Mouse (Mus musculus): ENCODE data around the gene Bend7.

DNA sequence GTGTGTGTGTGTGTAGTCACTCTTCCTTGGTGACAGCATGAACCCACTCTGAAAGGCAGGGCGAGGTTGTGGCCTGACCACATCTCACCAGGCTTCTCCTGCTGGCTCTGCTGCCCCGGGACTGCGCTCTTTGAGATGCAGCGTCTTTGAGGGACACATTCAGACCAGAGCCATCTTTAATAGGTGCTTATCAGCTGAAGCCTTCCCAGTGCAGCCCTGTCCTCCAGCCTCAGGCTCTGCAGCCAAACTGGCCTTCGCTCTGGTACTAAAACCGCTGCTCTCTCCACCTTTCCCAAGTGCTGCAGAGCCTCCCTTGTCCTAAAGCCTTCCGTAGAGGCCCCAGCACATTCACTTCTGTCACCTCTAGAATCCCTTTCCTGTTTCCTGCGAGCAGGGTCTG, 74.0 kb downstream of the Bend7 start:
- no peak for TF ChIP-seq CTCF (conservative IDR thresholded peaks at IDR 0.05; ENCODE audit: insufficient read depth, insufficient read length, low read depth, low read length)
- no peak for TF ChIP-seq POLR2A (IDR thresholded peaks at IDR 0.05; ENCODE audit: low read depth, low read length)
